Mouse (Mus musculus) gastrocnemius, postnatal 4 days (tissue): Measurements from ENCODE around the gene Tmem191c. TPM values are rescaled to one million over a fixed set of nuclear protein-coding genes. Genes with fewer than 3 reads are reported as not detected.
"Not testable (repeated sequence)": the region's sequence is repeated elsewhere in the genome, so short reads cannot be mapped to it uniquely, and the experiment has no call there.

ENCODE experiments used
- DNase-seq, 2 experiments: peaks; one replicate each; pipeline ENCODE4 v3.0.0; 2021 to 2022; ENCODE audit warnings: low spot score in 2 of 2, mixed read lengths in 2 of 2
- long read RNA-seq, 2 experiments: library from polyadenylated mRNA; stranded (forward); transcript quantifications; one replicate each; pipeline ENCODE4 v2.0.0; 2021
- total RNA-seq, 2 experiments: library from RNA; stranded (reverse); gene quantifications; 2 replicates each; pipeline ENCODE4 v1.2.3; 2021

The Tmem191c gene
- total RNA-seq = 1 to 10 TPM; 4.4 to 5.8 TPM
- long read RNA-seq, experiment 1, partial matches to known transcripts = 0 of 4 reads
- long read RNA-seq, experiment 1, other reads (novel, unspliced or antisense) = 1 of 4 reads
- long read RNA-seq, experiment 2, partial matches to known transcripts = 1 of 9 reads
- long read RNA-seq, experiment 2, other reads (novel, unspliced or antisense) = 5 of 9 reads

GRCm38 (mm10) chr16:17275721-17276120, at the start of gene Tmem191c:
Gene Tmem191c, plus strand, starts transcription at chr16:17276077.
- DNase-seq = no peak

GRCm38 (mm10) chr16:17226496-17226895, 49.4 kb upstream of the Tmem191c start:
- no peak for DNase-seq

- DNase-seq = not testable (repeated sequence)
These were observed 44.4 kb upstream of the Tmem191c start for GRCm38 (mm10) chr16:17231523-17231922.

- peak; percentile 90 to 94 for DNase-seq
These were observed 42.8 kb upstream of the Tmem191c start, which contains the start of gene Hic2 for GRCm38 (mm10) chr16:17232794-17233701. Gene Hic2, plus strand, starts transcription at chr16:17233572.

GRCm38 (mm10) chr16:17233702-17234498, 42.0 kb upstream of the Tmem191c start:
- DNase-seq = peak in 1 of 2 experiments; percentile 43

- DNase-seq = no peak
These were observed 41.4 kb upstream of the Tmem191c start for GRCm38 (mm10) chr16:17234499-17234895.

- no peak for DNase-seq
These were observed 40.8 kb upstream of the Tmem191c start for GRCm38 (mm10) chr16:17234916-17235665.

GRCm38 (mm10) chr16:17237634-17238033, 38.2 kb upstream of the Tmem191c start:
- DNase-seq = no peak

- no peak for DNase-seq
These were observed 36.5 kb upstream of the Tmem191c start for GRCm38 (mm10) chr16:17239409-17239808.

GRCm38 (mm10) chr16:17243731-17244130, 32.1 kb upstream of the Tmem191c start:
- DNase-seq = no peak

GRCm38 (mm10) chr16:17244996-17245395, 30.9 kb upstream of the Tmem191c start:
- DNase-seq = no peak

GRCm38 (mm10) chr16:17247727-17248126, 28.1 kb upstream of the Tmem191c start:
- no peak for DNase-seq

- DNase-seq = no peak
These were observed 26.7 kb upstream of the Tmem191c start for GRCm38 (mm10) chr16:17249135-17249534.

GRCm38 (mm10) chr16:17251539-17251938, 24.3 kb upstream of the Tmem191c start:
- DNase-seq = peak in 1 of 2 experiments; percentile 41

- no peak for DNase-seq
These were observed 23.7 kb upstream of the Tmem191c start for GRCm38 (mm10) chr16:17252086-17252726.

GRCm38 (mm10) chr16:17252841-17253240, 23.0 kb upstream of the Tmem191c start:
- no peak for DNase-seq

GRCm38 (mm10) chr16:17254005-17254597, 21.8 kb upstream of the Tmem191c start:
- no peak for DNase-seq

GRCm38 (mm10) chr16:17255270-17255669, 20.6 kb upstream of the Tmem191c start:
- DNase-seq = no peak

- DNase-seq = peak in 1 of 2 experiments; percentile 70
These were observed 18.5 kb upstream of the Tmem191c start for GRCm38 (mm10) chr16:17257359-17257821.

GRCm38 (mm10) chr16:17258917-17259316, 17.0 kb upstream of the Tmem191c start:
- no peak for DNase-seq
